Mouse (Mus musculus) spleen, adult 2 months (tissue): ENCODE results near the gene Cd55b. TPM values are rescaled to one million over a fixed set of nuclear protein-coding genes. Genes with fewer than 3 reads are reported as not detected.
"Not testable (repeated sequence)": the region's sequence is repeated elsewhere in the genome, so short reads cannot be mapped to it uniquely, and the experiment has no call there.

Experiments
- DNase-seq, 2 experiments: peaks; one replicate each; pipeline versions ENCODE4 v3.0.0 to v3.0.0-alpha.2; 2012 to 2021; ENCODE audit warnings: low spot score in 2 of 2, low read depth in 1 of 2
- H3K27ac ChIP-seq: fragments of 200-500 bp; 2 replicates; pipeline ENCODE4 v1.5.1; 2012; ENCODE audit warnings: low read length, inconsistent platforms; ENCODE audit not compliant: insufficient read depth
- H3K27me3 ChIP-seq: fragments of 200-500 bp; 2 replicates; pipeline ENCODE4 v1.6.1; 2012; ENCODE audit warnings: mild to moderate bottlenecking, moderate library complexity, low read length, inconsistent platforms; ENCODE audit not compliant: control insufficient read depth, insufficient read depth
- H3K36me3 ChIP-seq: fragments of 200-500 bp; 2 replicates; pipeline ENCODE4 v1.6.1; 2012; ENCODE audit warnings: mild to moderate bottlenecking, low read length, inconsistent platforms; ENCODE audit not compliant: control insufficient read depth, insufficient read depth
- H3K4me1 ChIP-seq: fragments of 200-500 bp; 2 replicates; pipeline ENCODE4 v1.6.1; 2011; ENCODE audit warnings: inconsistent platforms; ENCODE audit not compliant: control insufficient read depth, insufficient read depth, insufficient read length
- H3K4me3 ChIP-seq: fragments of 200-500 bp; 2 replicates; pipeline ENCODE4 v1.5.1; 2011; ENCODE audit warnings: mild to moderate bottlenecking, inconsistent platforms; ENCODE audit not compliant: insufficient read depth, insufficient read length; ENCODE audit errors: extremely low read depth
- CTCF ChIP-seq: fragments of 200-500 bp; IDR thresholded peaks from 2 replicates; pipeline ENCODE4 v1.5.1; 2011; ENCODE audit warnings: mild to moderate bottlenecking, inconsistent platforms; ENCODE audit not compliant: insufficient read depth, insufficient read length, insufficient replicate concordance; ENCODE audit errors: extremely low read depth
- POLR2A ChIP-seq: fragments of 200-500 bp; IDR thresholded peaks from 2 replicates; pipeline ENCODE4 v1.6.1; 2011; ENCODE audit warnings: low read depth, low read length, inconsistent platforms
- WGBS: fragments of 180-500 bp; shearing (Covaris S2); methylation state at CpG from one replicate; pipeline ENCODE4 v1.1.7; 2018; 5-methylcytosine and 5-hydroxymethylcytosine counted together
- polyA plus RNA-seq: library from polyadenylated mRNA; depleted of rRNA; stranded (reverse); fragments of >200 nt; gene quantifications from 2 replicates; pipeline ENCODE4 v1.2.3, GENCODE M21; 2012; rRNA removed

Cd55b gene
- polyA plus RNA-seq = not detected in 2 replicates

DNA sequence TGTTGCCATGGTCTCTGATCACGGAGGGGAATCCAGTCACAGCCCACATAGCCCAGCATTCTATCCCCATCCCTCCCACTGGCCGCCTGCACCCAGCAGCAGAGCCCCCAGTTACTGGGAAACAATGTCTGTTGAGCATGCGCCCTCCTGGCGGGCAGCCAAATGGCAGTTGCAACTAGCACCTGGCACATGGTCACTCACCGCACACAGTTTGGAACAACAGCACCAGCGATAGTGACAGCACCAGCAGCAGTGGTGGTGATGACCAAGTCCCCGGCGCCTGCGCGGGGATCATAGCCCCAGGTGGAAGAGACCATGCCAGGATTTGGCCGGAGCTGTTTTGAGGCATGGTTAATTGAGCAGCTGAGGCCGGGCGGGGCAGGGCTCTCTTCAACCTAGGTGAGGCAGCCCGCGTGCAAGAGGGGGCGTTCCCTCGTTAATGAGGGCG lies at the start of gene Cd55b:
TSS of gene Cd55b (minus strand) at position 346 of the 448 bp plus-strand sequence.
- H3K36me3 ChIP-seq = no peaks in the 10 kb centered on the region
- no peaks in the 10 kb centered on the region for H3K4me1 ChIP-seq
- TF ChIP-seq CTCF (no peak), POLR2A (no peak)
- no peak for DNase-seq
- H3K27me3 ChIP-seq = no peaks in the 10 kb centered on the region
- H3K27ac ChIP-seq = no peak within 1 kb of the TSS
- no peak within 1 kb of the TSS for H3K4me3 ChIP-seq
- WGBS = 86% methylated on average over 18 of the region's 18 CpGs

DNA sequence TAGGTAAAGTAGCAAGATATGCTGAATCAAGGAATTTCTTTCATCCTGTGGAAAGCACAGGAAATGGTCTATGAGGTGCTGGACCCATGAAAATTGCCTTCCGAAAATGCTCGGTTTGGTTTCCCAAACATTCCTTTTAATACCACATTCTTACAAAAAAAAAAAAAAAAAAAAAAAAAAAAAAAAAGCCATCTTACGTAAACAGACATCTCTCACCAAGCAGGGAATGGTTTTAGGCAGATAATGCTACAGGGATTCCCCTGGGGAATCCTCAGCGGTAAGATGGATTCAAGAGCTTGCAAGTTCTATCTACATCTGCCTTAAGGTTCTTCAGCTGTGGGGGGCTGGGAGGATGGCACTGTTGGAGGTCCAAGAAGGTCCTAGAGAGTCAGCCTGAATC lies 47.3 kb upstream of the Cd55b start:
- Histone ChIP-seq H3K27me3 (no peaks in the 10 kb centered on the region), H3K4me1 (peaks cover 19% of the 10 kb centered on the region), H3K36me3 (no peaks in the 10 kb centered on the region), H3K4me3 (no peak overlapping the region), H3K27ac (no peak overlapping the region)
- no peak for TF ChIP-seq CTCF
- TF ChIP-seq POLR2A = no peak
- DNase-seq = no peak
- WGBS = 94% methylated on average over 4 of the region's 4 CpGs

DNA sequence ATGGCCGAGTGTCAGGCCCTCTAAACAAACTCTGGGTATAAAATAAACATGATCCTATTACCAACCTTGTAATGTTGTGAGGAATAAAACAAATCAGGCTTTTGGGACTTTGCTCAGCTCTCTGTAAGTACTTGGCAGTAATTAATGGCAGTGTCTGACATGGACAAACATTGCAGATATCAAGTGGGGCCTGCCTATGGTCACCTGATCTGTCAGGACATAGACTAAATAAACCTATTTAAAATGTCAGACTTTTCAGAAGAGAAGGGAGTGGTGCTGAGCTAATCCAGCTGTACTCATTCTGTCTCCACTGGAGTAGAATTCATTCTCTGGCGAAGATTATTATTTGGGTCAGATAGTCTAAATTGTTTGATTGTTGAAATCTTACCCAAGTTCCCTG lies 44.6 kb upstream of the Cd55b start:
- Histone ChIP-seq H3K36me3 (no peaks in the 10 kb centered on the region), H3K27me3 (no peaks in the 10 kb centered on the region), H3K4me1 (peaks cover 17% of the 10 kb centered on the region), H3K27ac (no peak overlapping the region), H3K4me3 (no peak overlapping the region)
- no peak for DNase-seq
- WGBS = 89% methylated on average over 2 of the region's 2 CpGs
- TF ChIP-seq POLR2A = no peak
- no peak for TF ChIP-seq CTCF

DNA sequence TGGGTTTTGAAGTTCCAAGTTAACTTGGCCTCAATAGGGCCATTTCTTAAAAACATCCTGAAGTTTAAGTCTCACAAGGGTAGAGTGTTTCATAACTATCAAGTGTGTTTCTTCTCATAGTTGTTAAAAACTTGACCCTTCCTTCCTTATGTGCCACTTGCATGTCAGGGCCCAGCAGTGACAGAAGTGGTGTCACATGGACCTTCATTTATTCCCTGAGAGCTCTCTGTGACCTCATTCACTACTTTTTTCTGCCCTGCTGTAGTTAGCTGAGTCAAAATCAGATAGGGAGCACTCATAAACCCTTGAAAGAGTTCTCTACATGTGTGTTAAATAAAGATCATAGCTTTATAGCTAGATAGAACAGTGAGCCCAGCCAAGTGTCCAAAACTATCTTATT lies 41.4 kb upstream of the Cd55b start:
- Histone ChIP-seq H3K36me3 (peaks cover 3% of the 10 kb centered on the region), H3K27me3 (no peaks in the 10 kb centered on the region), H3K27ac (no peak overlapping the region), H3K4me1 (peaks cover 8% of the 10 kb centered on the region), H3K4me3 (no peak overlapping the region)
- TF ChIP-seq POLR2A (no peak), CTCF (no peak)
- no peak for DNase-seq

DNA sequence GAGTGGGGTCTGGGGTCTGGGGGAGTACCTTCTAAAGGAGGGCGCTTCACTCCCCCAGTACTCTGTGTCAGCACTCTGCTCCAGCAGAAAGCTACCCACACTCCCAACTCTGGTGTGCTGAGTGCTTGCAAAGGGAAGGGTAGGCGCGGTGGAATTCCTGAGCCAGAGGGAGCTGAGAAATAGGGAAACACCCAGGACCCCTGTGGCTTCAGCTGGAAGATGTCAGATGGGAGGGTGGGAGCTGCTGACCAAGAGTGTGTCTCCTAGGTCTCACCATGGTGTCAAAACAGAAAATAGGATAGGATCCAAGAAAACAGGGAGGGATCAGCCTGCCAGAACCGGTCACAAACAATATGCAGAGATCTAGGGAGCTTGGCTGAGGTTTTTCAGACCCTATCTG lies 40.1 kb upstream of the Cd55b start:
- Histone ChIP-seq H3K36me3 (peaks cover 4% of the 10 kb centered on the region), H3K4me1 (peaks cover 6% of the 10 kb centered on the region; the same call in 1 of the 2 replicates), H3K4me3 (peak overlapping the region; percentile 70), H3K27ac (peak overlapping the region; percentile 91), H3K27me3 (no peaks in the 10 kb centered on the region)
- TF ChIP-seq POLR2A (no peak), CTCF (no peak)
- no peak for DNase-seq
- WGBS = 33% methylated on average over 4 of the region's 4 CpGs

DNA sequence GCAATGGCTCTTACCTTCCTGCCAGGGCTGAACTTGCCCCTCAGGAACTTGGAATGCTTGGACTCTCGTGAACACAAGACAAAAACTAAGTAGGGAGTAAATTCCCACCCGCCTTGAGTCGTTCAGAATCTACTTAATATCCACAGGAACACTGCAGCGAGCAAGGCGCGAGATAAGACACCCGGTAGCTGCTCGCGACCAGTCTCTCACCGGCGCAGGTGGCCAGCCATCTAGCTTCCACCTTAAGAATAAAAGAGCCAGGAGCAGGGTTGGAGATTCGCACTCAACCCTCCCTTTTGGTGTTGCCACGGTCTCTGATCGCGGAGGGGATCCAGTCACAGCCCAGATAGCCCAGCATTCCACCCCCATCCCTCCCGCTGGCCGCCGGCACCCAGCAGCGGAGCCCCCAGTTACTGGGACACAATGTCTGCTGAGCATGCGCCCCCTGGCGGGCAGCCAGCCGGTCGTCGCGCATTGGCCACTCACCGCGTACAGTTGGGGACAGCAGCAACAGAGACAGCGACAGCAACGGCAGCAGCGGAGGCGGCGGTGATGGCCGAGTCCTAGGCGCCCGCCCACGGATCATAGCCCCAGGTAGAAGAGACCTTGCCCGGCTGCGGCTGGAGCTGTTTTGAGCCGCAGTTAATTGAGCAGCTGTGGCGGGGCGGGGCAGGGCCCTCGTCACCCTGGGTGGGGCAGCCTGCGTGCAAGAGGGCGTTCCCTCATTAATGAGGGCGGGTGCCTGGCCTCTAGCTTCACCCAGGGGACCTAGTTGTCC lies 39.5 kb upstream of the Cd55b start, which contains the start of gene Cd55:
TSS of gene Cd55 (minus strand) at position 661 of the 778 bp plus-strand sequence.
- peak within 1 kb of the TSS; percentile 91 for H3K27ac ChIP-seq
- H3K4me1 ChIP-seq = peaks cover 5% of the 10 kb centered on the region; the same call in 1 of the 2 replicates
- TF ChIP-seq CTCF = peak; percentile 92
- peak; percentile 67; the same call in 1 of the 2 replicates for TF ChIP-seq POLR2A
- peaks cover 4% of the 10 kb centered on the region for H3K36me3 ChIP-seq
- WGBS = 1% methylated on average over 45 of the region's 45 CpGs
- peak; percentile 81 to 94 for DNase-seq
- no peaks in the 10 kb centered on the region for H3K27me3 ChIP-seq
- peak within 1 kb of the TSS; percentile 70 for H3K4me3 ChIP-seq

DNA sequence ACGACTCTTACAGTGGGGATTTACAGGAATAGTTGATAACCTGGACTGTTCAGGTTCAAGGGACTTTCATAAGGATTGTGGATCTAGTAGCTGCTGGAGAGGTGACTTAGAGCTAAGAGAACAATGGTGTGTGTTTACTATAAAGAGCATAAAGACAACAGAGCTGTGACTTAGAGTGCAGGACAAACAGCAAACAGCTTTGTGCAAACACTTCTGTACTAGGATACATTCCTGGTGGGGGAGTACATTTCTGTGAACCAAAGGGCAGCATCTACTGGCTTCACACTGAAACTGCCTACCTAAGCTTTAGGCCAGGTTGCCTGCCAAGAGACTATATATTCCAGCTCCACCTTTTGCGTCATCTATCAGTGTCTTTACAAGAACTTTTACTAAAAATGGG lies 32.3 kb upstream of the Cd55b start:
- WGBS = 92% methylated on average over 2 of the region's 2 CpGs
- Histone ChIP-seq H3K27me3 (no peaks in the 10 kb centered on the region), H3K36me3 (peaks cover 17% of the 10 kb centered on the region), H3K4me1 (no peaks in the 10 kb centered on the region; the same call in 1 of the 2 replicates), H3K4me3 (no peak overlapping the region), H3K27ac (no peak overlapping the region)
- TF ChIP-seq POLR2A (no peak), CTCF (no peak)
- no peak for DNase-seq

DNA sequence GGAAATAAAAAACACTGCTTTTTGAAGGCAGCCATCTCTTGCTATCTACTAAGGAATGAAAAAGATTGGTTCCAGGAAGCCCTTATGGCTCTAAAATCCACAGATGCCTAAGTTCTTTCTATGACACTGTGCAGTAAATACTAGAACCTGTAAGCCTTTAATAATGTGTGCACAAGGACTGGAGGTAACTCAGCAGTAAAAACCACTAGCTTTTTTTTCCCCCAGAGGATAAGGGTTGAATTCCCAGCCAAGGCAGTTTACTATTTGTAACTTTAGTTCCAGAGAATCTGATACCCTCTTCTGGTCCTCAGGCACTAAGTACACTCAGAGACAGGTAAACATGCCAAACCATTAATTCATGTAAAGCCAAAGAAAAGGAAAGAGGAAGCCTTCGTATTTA lies 20.1 kb upstream of the Cd55b start:
- not testable (repeated sequence) for H3K27me3 ChIP-seq, H3K27ac ChIP-seq, H3K4me3 ChIP-seq, H3K4me1 ChIP-seq, DNase-seq
- WGBS = 78% methylated on average over 1 of the region's 1 CpGs
- H3K36me3 ChIP-seq = peaks cover 13% of the 10 kb centered on the region
